Mouse (Mus musculus) neural tube, embryonic 15.5 days (tissue): ENCODE measurements around the gene 2310011J03Rik. TPM values are rescaled to one million over a fixed set of nuclear protein-coding genes. Genes with fewer than 3 reads are reported as not detected.
A peak's percentile ranks its signal among the peaks of the same experiment; 100 is the strongest.

Source experiments
- ATAC-seq: fragments of 200-750 bp; cut with Nextera tagmentation; 2 replicates; pipeline ENCODE4 v1.8.0; 2017; ENCODE audit warnings: mild to moderate bottlenecking, moderate TSS enrichment, moderate library complexity; ENCODE audit not compliant: low FRiP score
- H3K27ac ChIP-seq: fragments of 300-500 bp; sonication (generic); replicated peaks from 2 replicates; pipeline ENCODE4 v1.5.1; 2015; ENCODE audit warnings: mild to moderate bottlenecking, inconsistent platforms
- H3K27me3 ChIP-seq: fragments of 300-500 bp; sonication (generic); replicated peaks from 2 replicates; pipeline ENCODE4 v1.6.1; 2015; ENCODE audit warnings: inconsistent platforms
- H3K36me3 ChIP-seq: fragments of 300-500 bp; sonication (generic); 2 replicates; pipeline ENCODE4 v1.6.1; 2015; ENCODE audit warnings: inconsistent platforms
- H3K4me1 ChIP-seq: fragments of 300-500 bp; sonication (generic); 2 replicates; pipeline ENCODE4 v1.6.1; 2015; ENCODE audit warnings: inconsistent platforms
- H3K4me2 ChIP-seq: fragments of 300-500 bp; sonication (generic); 2 replicates; pipeline ENCODE4 v1.6.1; 2015; ENCODE audit warnings: inconsistent platforms, mild to moderate bottlenecking, moderate library complexity
- H3K4me3 ChIP-seq: fragments of 300-500 bp; sonication (generic); replicated peaks from 2 replicates; pipeline ENCODE4 v1.5.1; 2015; ENCODE audit warnings: mild to moderate bottlenecking, inconsistent platforms
- H3K9ac ChIP-seq: fragments of 300-500 bp; sonication (generic); replicated peaks from 2 replicates; pipeline ENCODE4 v1.6.1; 2015; ENCODE audit warnings: mild to moderate bottlenecking, inconsistent platforms
- H3K9me3 ChIP-seq: fragments of 300-500 bp; sonication (generic); replicated peaks from 2 replicates; pipeline ENCODE4 v1.6.1; 2016; ENCODE audit warnings: inconsistent platforms
- WGBS: fragments of 180-500 bp; shearing (Covaris S2); methylation state at CpG from one replicate; pipeline ENCODE4 v1.1.7; 2015; ENCODE audit warnings: mixed read lengths; 5-methylcytosine and 5-hydroxymethylcytosine counted together
- polyA plus RNA-seq: library from polyadenylated mRNA; unstranded; fragments of >200 nt; fragmentation: Nextera tagmentation; extraction: Ambion mirVana; gene quantifications from 2 replicates; pipeline ENCODE4 v1.2.1, GENCODE M21; 2015

2310011J03Rik gene
- polyA plus RNA-seq, 1 experiment from 2014 or later: 26.9 TPM

DNA sequence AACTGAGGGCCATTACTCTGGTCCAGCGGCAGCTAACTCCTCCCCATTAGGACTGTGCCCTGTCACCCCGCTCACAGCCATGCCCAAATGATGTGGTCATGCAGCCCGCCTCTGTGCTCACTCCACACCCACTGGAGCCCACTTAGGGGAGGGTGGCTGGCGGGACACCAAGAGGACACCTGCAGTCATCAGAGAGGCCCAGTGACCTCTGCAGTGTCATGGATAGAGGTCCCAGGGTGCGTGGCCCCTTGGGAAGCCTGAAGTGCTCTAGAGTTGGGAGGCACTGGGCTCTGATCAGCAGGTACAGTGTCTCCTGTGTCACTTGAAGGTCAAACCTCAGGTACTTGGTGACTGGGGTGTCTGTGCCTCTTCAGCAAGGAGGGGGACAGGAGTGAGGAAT lies 23.5 kb downstream of the 2310011J03Rik start:
- peak overlapping the region; percentile 58 for H3K9ac ChIP-seq
- peaks cover 15% of the 10 kb centered on the region for H3K36me3 ChIP-seq
- H3K27me3 ChIP-seq: no peaks in the 10 kb centered on the region
- peak overlapping the region; percentile 95 for H3K27ac ChIP-seq
- peak overlapping the region; percentile 47 for H3K4me3 ChIP-seq
- WGBS: 74% methylated on average over 5 of the region's 5 CpGs
- no peak for ATAC-seq
- H3K4me1 ChIP-seq: peaks cover 86% of the 10 kb centered on the region
- peak overlapping the region; percentile 85 for H3K4me2 ChIP-seq
- H3K9me3 ChIP-seq: no peaks in the 10 kb centered on the region

DNA sequence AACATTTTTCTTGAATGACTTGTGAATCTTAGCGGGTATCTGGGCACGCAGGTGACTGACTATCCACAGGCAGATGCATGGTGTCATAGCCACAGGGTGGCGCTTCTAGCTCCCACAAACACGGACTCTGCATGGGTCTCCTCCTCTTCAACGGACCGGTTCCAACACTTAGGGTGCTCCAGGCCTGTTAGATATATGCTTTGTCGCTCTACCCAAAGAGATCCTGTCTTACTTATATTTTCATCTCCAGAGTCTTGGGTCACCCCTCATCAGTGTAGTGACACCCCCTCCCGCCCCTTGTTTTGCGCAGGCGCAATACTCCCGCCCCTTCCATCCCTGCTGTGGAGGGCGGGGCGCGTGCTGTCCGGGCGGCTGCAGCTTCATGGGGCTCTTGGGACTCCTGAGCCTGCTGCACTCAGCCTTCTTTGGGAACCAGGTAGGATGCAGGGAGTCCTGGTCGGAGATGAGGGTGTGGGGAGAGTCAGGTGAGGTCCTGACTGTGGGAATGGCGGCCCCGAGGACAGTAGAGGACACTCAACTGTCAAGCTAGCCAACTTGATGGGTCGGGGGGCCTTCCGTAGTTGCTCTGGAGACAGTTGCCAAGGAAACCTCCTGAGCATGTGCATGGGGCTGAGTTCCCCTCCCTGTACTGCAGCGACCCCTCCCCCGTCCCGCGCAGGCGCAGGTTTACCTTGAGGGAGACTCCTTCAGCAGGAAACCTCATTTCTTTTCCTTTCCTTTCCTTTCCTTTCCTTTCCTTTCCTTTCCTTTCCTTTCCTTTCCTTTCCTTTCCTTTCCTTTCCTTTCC lies 24.5 kb downstream of the 2310011J03Rik start, which contains the start of gene Apc2:
Gene Apc2 (plus strand): TSS at position 360 of the 808 bp plus-strand sequence.
- Histone ChIP-seq H3K4me1 (peaks cover 79% of the 10 kb centered on the region), H3K4me3 (peak within 1 kb of the TSS; percentile 47), H3K4me2 (peak within 1 kb of the TSS; percentile 85), H3K9ac (peak within 1 kb of the TSS; percentile 58), H3K27ac (peak within 1 kb of the TSS; percentile 93), H3K27me3 (no peaks in the 10 kb centered on the region), H3K36me3 (peaks cover 15% of the 10 kb centered on the region), H3K9me3 (no peaks in the 10 kb centered on the region)
- peak; percentile 71 for ATAC-seq
- under 1% methylated on average over 26 of the region's 26 CpGs for WGBS

DNA sequence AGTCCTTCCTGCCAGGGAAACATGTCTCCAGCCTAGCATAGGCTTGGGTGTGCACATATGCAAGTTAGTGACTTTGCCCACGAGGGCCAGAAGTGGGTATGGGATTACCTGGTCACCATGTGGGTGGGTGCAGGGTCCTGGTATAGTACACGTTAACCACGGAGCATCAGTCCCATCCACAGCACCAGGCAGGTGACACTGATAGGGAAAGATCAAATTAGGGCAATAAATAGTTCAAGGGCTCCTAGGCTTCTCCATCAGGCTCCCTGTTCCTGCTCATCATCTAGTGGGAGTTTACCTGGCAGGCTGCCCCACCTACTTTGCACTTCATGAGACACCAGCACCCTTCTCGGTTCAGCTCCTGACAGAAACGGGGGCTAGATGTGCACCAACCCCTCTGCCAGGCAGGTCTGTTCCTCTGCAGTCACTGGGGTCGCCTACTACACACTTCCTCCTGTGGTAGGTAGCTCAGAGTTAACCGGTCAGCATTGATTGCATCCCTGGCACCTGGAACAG lies 25.5 kb downstream of the 2310011J03Rik start:
- Histone ChIP-seq H3K4me2 (0 out of 2 replicates have a peak overlapping the region, but pooled peaks have one; percentile 85), H3K4me3 (no peak overlapping the region), H3K9ac (peak overlapping the region; percentile 29; the same call in 1 of the 2 replicates), H3K27ac (peak overlapping the region; percentile 93), H3K36me3 (peaks cover 15% of the 10 kb centered on the region), H3K4me1 (peaks cover 70% of the 10 kb centered on the region), H3K27me3 (no peaks in the 10 kb centered on the region), H3K9me3 (no peaks in the 10 kb centered on the region)
- ATAC-seq: no peak
- WGBS: 50% methylated on average over 7 of the region's 7 CpGs

DNA sequence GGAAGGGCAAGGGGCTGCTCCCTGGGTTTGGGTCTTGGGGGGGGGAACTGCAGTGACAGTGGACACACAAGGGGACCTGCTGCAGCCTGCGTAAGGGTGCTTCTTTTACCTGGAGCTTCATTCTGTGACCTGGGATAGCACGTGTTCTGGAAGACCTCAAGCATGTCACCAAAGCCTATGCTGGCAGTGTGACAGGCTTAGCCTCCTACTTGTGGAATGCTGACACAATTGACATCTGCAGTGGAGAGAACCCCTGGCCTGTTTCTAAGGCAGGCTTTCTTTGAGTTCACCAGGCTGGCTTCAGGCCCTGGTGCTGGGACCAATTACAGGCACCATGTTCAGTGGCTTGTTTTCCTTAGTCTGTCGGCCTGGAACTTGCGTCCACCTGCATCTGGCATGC lies 26.0 kb downstream of the 2310011J03Rik start:
- 81% methylated on average over 4 of the region's 4 CpGs for WGBS
- H3K4me2 ChIP-seq: 0 out of 2 replicates have a peak overlapping the region, but pooled peaks have one; percentile 82

DNA sequence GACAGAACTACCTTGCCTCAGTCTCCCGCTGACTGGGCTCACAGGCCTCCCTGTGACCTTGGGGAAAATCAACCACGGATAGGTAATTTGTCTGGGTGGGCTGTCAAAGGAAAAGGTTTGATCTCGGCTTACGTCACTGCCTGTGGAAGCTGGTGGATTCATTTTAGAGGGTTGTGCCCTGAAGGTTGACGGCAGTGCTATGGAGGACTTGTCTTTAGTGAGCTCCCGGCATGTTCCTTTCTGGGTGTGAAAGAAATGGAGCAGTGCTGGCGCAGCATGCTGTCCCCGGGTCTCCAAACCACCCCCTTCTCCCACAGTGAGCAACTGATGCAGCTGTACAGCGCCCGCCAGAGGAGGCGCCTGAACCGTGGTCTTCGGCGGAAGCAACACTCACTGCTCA lies 27.0 kb downstream of the 2310011J03Rik start:
- Histone ChIP-seq H3K4me1 (peaks cover 60% of the 10 kb centered on the region), H3K27me3 (no peaks in the 10 kb centered on the region), H3K4me2 (peak overlapping the region; percentile 82), H3K36me3 (peaks cover 16% of the 10 kb centered on the region), H3K9ac (peak overlapping the region; percentile 95), H3K4me3 (peak overlapping the region; percentile 88), H3K27ac (peak overlapping the region; percentile 94; the same call in 1 of the 2 replicates), H3K9me3 (no peaks in the 10 kb centered on the region)
- WGBS: 27% methylated on average over 14 of the region's 14 CpGs
- ATAC-seq: no peak

More for the DNA sequence above, 26.0 kb downstream of the 2310011J03Rik start:
- Histone ChIP-seq H3K9ac (no peak overlapping the region), H3K9me3 (no peaks in the 10 kb centered on the region), H3K4me1 (peaks cover 67% of the 10 kb centered on the region), H3K27me3 (no peaks in the 10 kb centered on the region), H3K27ac (no peak overlapping the region), H3K4me3 (0 out of 2 replicates have a peak overlapping the region, but pooled peaks have one; percentile 88), H3K36me3 (peaks cover 15% of the 10 kb centered on the region)
- ATAC-seq: no peak

DNA sequence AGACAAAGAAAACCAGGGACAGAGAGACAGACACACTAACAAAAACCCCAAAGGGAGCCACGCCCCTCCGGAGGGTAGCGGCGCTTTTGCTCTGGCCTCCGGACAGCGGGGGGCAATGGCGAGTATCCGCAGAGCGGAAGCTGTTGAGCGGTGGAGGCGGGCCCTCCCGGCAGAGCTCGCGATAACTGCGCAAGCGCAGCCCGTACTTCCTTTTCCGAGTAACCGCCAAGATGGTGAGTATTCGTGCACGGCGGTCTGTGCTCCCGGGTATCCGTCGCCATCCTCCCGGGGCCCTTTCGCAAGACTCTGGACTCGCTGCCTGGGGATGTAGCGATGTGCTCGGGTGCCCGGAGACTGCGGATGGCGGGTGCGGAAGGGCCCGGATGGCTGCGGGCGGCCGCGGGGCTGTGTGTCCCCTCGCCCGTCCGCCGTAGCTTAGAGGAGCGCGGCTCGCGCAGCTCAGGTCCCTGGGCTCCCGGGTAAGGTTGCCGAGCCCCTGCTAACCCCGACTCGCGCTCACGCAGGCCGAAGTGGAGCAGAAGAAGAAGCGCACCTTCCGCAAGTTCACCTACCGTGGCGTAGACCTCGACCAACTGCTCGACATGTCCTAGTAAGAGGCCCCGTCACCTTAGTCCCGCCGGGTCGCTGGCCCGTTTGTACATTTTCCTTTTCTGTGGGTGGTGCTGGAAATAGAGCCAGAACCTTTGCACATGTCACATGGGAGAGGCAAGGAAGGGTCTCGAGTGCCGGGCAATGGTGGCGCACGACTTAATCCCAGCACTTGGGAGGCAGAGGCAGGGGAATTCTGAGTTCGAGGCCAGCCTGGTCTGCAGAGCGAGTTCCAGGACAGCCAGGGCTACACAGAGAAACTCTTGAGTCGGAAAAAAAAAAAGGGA lies 27.8 kb downstream of the 2310011J03Rik start, which contains the start of gene Rps15:
Gene Rps15 (plus strand): TSS at position 203 of the 896 bp plus-strand sequence.
- Histone ChIP-seq H3K4me2 (peak within 1 kb of the TSS; percentile 82), H3K9ac (peak within 1 kb of the TSS; percentile 95)
- peak; percentile 77 for ATAC-seq

DNA sequence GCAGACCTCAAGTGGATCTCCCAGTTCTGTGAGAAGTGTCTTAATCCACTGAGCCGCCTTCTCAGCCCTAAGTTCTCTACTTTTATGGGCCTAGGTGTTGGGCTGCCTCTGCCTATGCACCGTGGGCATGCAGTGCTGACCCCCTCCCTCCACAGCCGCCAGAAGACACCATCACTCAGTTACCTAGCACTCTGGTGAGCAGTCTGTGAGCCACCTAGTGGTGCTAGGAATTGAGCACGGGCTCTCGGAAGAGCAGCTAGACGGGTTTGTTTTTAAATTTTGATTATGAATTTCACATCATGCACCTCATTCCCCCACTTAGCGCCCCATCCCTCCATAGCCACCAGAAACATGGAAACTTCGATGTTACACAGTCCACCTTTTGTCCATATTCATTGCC lies 31.7 kb downstream of the 2310011J03Rik start:
- 74% methylated on average over 8 of the region's 8 CpGs for WGBS
- ATAC-seq: no peak
- peaks cover 14% of the 10 kb centered on the region for H3K4me1 ChIP-seq
- no peak overlapping the region for H3K4me3 ChIP-seq
- H3K9ac ChIP-seq: no peak overlapping the region
- no peaks in the 10 kb centered on the region for H3K27me3 ChIP-seq
- H3K27ac ChIP-seq: no peak overlapping the region
- no peaks in the 10 kb centered on the region for H3K9me3 ChIP-seq
- no peak overlapping the region for H3K4me2 ChIP-seq
- peaks cover 40% of the 10 kb centered on the region for H3K36me3 ChIP-seq

More for the DNA sequence above, 27.8 kb downstream of the 2310011J03Rik start, which contains the start of gene Rps15:
- Histone ChIP-seq H3K27ac (peak within 1 kb of the TSS; percentile 94), H3K36me3 (peaks cover 22% of the 10 kb centered on the region), H3K4me3 (peak within 1 kb of the TSS; percentile 88), H3K4me1 (peaks cover 52% of the 10 kb centered on the region), H3K9me3 (no peaks in the 10 kb centered on the region), H3K27me3 (no peaks in the 10 kb centered on the region)
- under 1% methylated on average over 72 of the region's 72 CpGs for WGBS

DNA sequence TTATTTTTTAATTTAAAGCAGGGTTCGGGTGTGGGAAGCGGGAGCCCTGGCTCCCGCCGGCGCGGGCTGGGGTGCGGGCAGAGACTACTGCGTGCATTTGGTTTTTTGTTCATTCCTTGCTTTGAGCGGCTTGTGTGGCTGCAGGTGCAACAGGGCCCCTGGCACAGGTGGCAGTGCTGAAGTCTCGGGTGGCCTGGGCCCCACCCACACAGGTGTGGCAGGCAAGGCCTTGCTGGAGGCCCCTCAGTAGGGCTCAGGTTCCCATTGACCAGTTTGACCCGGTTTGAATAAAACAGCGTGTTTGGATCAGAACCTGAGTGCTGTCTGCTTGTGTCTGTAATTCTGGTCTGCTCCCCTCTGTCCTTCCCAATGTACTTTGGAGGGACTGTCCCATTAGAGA lies 32.2 kb downstream of the 2310011J03Rik start:
- ATAC-seq: no peak
- Histone ChIP-seq H3K4me1 (peaks cover 8% of the 10 kb centered on the region), H3K27ac (no peak overlapping the region), H3K4me2 (no peak overlapping the region), H3K27me3 (no peaks in the 10 kb centered on the region), H3K36me3 (peaks cover 45% of the 10 kb centered on the region), H3K9me3 (no peaks in the 10 kb centered on the region), H3K9ac (no peak overlapping the region), H3K4me3 (no peak overlapping the region)
- 93% methylated on average over 12 of the region's 12 CpGs for WGBS

DNA sequence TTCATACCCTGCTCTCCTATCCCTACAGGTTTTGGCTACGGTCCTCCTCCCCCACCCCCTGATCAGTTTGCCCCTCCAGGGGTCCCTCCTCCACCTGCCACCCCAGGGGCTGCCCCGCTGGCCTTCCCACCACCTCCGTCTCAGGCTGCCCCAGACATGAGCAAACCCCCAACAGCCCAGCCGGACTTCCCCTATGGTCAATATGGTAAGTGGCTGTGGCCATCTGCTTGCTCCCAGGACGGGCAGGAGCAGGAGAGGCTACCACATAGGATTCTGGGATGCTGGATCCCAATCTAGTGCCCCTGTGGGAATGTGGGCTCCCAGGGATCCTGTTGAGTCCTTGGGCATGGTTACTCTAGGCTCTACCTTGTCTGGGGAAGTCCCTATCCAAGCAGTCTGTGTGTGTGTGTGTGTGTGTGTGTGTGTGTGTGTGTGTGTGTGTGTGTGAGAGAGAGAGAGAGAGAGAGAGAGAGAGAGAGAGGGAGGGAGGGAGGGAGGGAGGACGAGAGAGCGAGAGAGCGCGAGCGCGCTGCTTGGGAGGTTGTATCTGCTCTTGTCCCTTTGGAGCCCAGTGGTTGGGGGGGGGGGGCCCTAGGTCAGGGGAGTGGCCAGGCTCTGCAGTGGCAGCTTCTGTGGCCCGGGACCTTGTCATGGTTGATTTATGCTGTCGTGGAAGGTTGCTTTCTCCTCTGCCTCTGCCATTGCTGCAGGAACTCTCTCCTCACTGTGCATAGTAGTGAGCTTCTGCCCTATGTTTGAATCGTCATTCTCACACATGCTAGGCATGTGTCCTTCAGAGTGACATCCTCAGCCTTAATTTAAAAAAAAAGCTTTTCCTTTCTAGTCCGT lies 34.9 kb downstream of the 2310011J03Rik start:
- no peaks in the 10 kb centered on the region for H3K27me3 ChIP-seq
- H3K27ac ChIP-seq: no peak overlapping the region
- no peak overlapping the region for H3K4me3 ChIP-seq
- WGBS: 73% methylated on average over 14 of the region's 15 CpGs
- H3K4me1 ChIP-seq: peaks cover 9% of the 10 kb centered on the region
- H3K36me3 ChIP-seq: peaks cover 70% of the 10 kb centered on the region
- H3K4me2 ChIP-seq: no peak overlapping the region
- no peak overlapping the region for H3K9ac ChIP-seq
- ATAC-seq: no peak
- no peaks in the 10 kb centered on the region for H3K9me3 ChIP-seq

DNA sequence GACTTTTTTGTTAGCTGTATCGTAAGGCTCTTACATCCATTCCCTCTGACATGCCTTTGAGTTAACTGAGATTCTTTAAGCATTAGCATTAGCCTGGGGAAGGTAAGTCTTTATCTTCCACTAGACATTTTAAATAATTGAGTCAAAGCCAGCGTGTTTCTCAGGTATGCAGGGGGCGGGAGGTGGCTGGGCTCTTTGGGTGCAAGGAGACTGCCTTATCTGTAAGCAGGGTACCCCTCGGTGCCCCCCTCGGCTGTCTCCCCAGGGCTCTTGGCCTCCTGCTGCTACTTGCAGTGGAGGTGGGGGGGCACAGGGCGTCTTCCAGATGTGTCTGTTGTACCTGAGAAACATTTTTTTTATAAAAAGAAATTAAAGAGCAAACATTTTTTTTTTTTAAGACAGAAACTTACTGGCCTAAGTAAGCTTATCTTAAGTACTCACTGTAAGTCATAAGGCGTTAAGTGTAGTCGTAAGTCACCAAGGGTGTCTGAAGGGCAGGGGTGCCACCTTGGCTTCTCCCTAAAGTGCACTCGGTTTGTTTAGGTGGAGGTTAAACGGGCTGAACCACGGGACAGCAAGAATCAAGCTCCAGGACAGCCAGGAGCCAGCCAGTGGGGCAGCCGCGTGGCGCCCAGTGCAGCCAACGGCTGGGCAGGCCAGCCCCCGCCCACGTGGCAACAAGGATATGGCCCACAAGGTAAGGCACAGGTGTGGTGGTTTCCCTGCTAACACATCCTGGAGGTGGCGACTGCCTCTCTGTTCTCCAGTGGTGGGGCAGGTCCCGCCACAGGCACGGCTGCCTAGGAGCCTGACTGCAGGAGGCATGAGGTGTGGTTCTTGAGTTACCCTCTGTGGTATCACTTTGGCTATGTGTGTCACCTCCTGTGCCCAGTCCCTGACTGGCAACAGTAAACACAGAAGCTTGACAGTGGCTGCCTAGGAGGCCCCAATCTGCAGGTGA lies 37.6 kb downstream of the 2310011J03Rik start:
- Histone ChIP-seq H3K4me3 (no peak overlapping the region), H3K36me3 (peaks cover 90% of the 10 kb centered on the region), H3K4me2 (no peak overlapping the region), H3K4me1 (peaks cover 9% of the 10 kb centered on the region), H3K9me3 (no peaks in the 10 kb centered on the region), H3K27ac (no peak overlapping the region), H3K9ac (no peak overlapping the region), H3K27me3 (no peaks in the 10 kb centered on the region)
- WGBS: 90% methylated on average over 20 of the region's 20 CpGs
- ATAC-seq: no peak
